Mouse (Mus musculus) adrenal gland, postnatal 14 days (tissue): ENCODE data around the gene Wwox. TPM values are rescaled to one million over a fixed set of nuclear protein-coding genes. Genes with fewer than 3 reads are reported as not detected.

Experiments used
- DNase-seq: peaks from one replicate; pipeline ENCODE4 v3.0.0; 2021; ENCODE audit warnings: mixed read lengths
- total RNA-seq: library from RNA; stranded (reverse); gene quantifications from 2 replicates; pipeline ENCODE4 v1.2.3, GENCODE M21; 2021

Wwox gene
- total RNA-seq, 1 experiment from 2014 or later: 22.4 TPM

GRCm38 (mm10) chr8:115173634-115174081 lies 734.2 kb downstream of the Wwox start:
- no peak for DNase-seq

- DNase-seq: no peak
Observed at GRCm38 (mm10) chr8:115185431-115185964, 746.0 kb downstream of the Wwox start.

GRCm38 (mm10) chr8:115186121-115186811 lies 746.8 kb downstream of the Wwox start:
- no peak for DNase-seq

- peak; percentile 23 for DNase-seq
Observed at GRCm38 (mm10) chr8:115186882-115187281, 747.4 kb downstream of the Wwox start.

- DNase-seq: no peak
Observed at GRCm38 (mm10) chr8:115188446-115188845, 749.0 kb downstream of the Wwox start.

- no peak for DNase-seq
Observed at GRCm38 (mm10) chr8:115189836-115190235, 750.4 kb downstream of the Wwox start.

GRCm38 (mm10) chr8:115193767-115194166 lies 754.3 kb downstream of the Wwox start:
- no peak for DNase-seq

GRCm38 (mm10) chr8:115195334-115195733 lies 755.9 kb downstream of the Wwox start:
- no peak for DNase-seq

- peak; percentile 45 for DNase-seq
Observed at GRCm38 (mm10) chr8:115196859-115197258, 757.4 kb downstream of the Wwox start.

- DNase-seq: no peak
Observed at GRCm38 (mm10) chr8:115199204-115199603, 759.7 kb downstream of the Wwox start.

GRCm38 (mm10) chr8:115199616-115200150 lies 760.2 kb downstream of the Wwox start:
- no peak for DNase-seq

- DNase-seq: no peak
Observed at GRCm38 (mm10) chr8:115201726-115202125, 762.3 kb downstream of the Wwox start.

- no peak for DNase-seq
Observed at GRCm38 (mm10) chr8:115207480-115207879, 768.0 kb downstream of the Wwox start.

GRCm38 (mm10) chr8:115208415-115209192 lies 769.1 kb downstream of the Wwox start:
- no peak for DNase-seq

- no peak for DNase-seq
Observed at GRCm38 (mm10) chr8:115210014-115210413, 770.6 kb downstream of the Wwox start.

GRCm38 (mm10) chr8:115213126-115213525 lies 773.7 kb downstream of the Wwox start:
- DNase-seq: no peak

- DNase-seq: no peak
Observed at GRCm38 (mm10) chr8:115214870-115215269, 775.4 kb downstream of the Wwox start.

- peak; percentile 30 for DNase-seq
Observed at GRCm38 (mm10) chr8:115216801-115217200, 777.3 kb downstream of the Wwox start.

GRCm38 (mm10) chr8:115222545-115222944 lies 783.1 kb downstream of the Wwox start:
- no peak for DNase-seq

- DNase-seq: no peak
Observed at GRCm38 (mm10) chr8:115226781-115227583, 787.5 kb downstream of the Wwox start.

- no peak for DNase-seq
Observed at GRCm38 (mm10) chr8:115228903-115229302, 789.4 kb downstream of the Wwox start.

- DNase-seq: no peak
Observed at GRCm38 (mm10) chr8:115234068-115234467, 794.6 kb downstream of the Wwox start.
